Mouse (Mus musculus) small intestine, adult 10 weeks (tissue): ENCODE measurements around the gene Hadha. TPM values are rescaled to one million over a fixed set of nuclear protein-coding genes. Genes with fewer than 3 reads are reported as not detected.

Experiments
- polyA plus RNA-seq: library from polyadenylated mRNA; stranded (reverse); fragments of 350-450 nt; fragmentation: Illumina TruSeq; extraction: RNeasy Lipid Tissue Mini Kit (QIAGEN cat#74804); gene quantifications from one replicate; pipeline ENCODE4 v1.2.3, GENCODE M21; 2014; ENCODE audit warnings: low replicate concordance

Hadha gene
- 172 TPM for polyA plus RNA-seq

GRCm38 (mm10) chr5:30154474-30155394 lies at the start of gene Hadha, which contains the start of gene Hadhb:
Hadha (minus strand) TSS chr5:30155162.
Hadhb (plus strand) TSS chr5:30155248.

GRCm38 (mm10) chr5:30105668-30106300 lies 49.2 kb downstream of the Hadha start, which contains the start of gene 3110082J24Rik:
3110082J24Rik (minus strand) TSS chr5:30106086.

GRCm38 (mm10) chr5:30104841-30105667 lies 49.9 kb downstream of the Hadha start, which contains the start of gene Garem2:
Garem2 (plus strand) TSS chr5:30105161.

GRCm38 (mm10) chr5:30072825-30073821 lies 81.8 kb downstream of the Hadha start, which contains the start of gene Tyms:
Tyms (minus strand) TSS chr5:30073617.

Other genes with a start within 250 kb of the Hadha start
- gene Il6, start 142.0 kb downstream of the Hadha start, polyA plus RNA-seq = 0.67 TPM
- 20.3 TPM for gene Tyms, start 81.5 kb downstream of the Hadha start, polyA plus RNA-seq
- not detected for gene Garem2, start 50.0 kb downstream of the Hadha start, polyA plus RNA-seq
- not detected for gene 3110082J24Rik, start 49.1 kb downstream of the Hadha start, polyA plus RNA-seq
- gene Hadhb, start 86 bp upstream of the Hadha start, polyA plus RNA-seq = 799 TPM
- not detected for gene Adgrf3, start 50.6 kb upstream of the Hadha start, polyA plus RNA-seq
- 125 TPM for gene Selenoi, start 77.4 kb upstream of the Hadha start, polyA plus RNA-seq
- gene Drc1, start 126.2 kb upstream of the Hadha start, polyA plus RNA-seq = not detected